Mouse (Mus musculus) erythroid progenitor cell, adult 5-6 weeks (primary cell): Measurements from ENCODE around the gene Pomp. TPM values are rescaled to one million over a fixed set of nuclear protein-coding genes. Genes with fewer than 3 reads are reported as not detected.

Source experiments
- ATAC-seq: replicated peaks from 2 replicates; pipeline ENCODE4 v1.8.0; 2016; ENCODE audit warnings: moderate number of reproducible peaks, mild to moderate bottlenecking, moderate TSS enrichment, inconsistent platforms; ENCODE audit not compliant: poor library complexity, low FRiP score, severe bottlenecking
- total RNA-seq, 2 experiments: library from RNA; stranded (forward) in 1 of 2; stranded (reverse) in 1 of 2; fragments of 150-400 nt in 1 of 2; fragments of 186-747, 209-891 nt in 1 of 2; gene quantifications; 2 replicates each; pipeline versions ENCODE4 v1.2.3 to v1.2.4; 2015 to 2017; ENCODE audit warnings: low replicate concordance in 2 of 2

The Pomp gene
- total RNA-seq, 2 experiments from 2014 or later = 60.7 to 62.5 TPM

DNA sequence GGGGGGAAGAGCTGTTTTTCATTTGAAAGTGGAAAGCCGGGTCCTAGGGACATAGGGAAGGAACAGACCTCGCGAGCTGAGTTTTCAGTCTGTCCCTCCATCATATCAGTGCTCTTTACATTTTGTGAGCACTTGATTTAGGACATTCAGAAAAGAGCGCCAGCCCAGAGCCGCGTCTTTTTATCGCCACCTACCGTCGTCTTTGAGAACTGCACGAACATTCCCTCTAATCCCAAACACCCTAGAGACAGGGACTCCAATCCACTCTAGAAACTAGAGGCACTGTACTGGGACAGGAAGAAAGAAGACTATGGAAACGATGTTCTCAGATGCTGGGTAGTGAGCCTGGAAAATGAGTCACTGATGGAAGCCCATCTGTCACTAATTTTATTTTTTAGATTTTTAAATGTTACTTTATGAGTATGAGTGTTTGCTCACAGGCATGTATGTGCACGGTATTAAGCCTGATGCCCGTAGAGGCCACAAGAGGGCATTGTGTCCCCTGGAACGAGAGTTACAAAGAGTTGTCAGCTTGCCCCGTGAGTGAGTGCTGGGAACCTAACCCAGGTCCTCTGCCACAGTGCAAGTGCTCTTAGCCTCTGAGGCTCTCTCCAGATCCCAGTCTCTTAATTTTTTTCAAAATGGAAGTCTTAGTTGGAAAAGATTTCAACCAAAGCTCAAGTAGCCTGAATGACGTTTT lies 11.9 kb upstream of the Pomp start:
- no peak for ATAC-seq

DNA sequence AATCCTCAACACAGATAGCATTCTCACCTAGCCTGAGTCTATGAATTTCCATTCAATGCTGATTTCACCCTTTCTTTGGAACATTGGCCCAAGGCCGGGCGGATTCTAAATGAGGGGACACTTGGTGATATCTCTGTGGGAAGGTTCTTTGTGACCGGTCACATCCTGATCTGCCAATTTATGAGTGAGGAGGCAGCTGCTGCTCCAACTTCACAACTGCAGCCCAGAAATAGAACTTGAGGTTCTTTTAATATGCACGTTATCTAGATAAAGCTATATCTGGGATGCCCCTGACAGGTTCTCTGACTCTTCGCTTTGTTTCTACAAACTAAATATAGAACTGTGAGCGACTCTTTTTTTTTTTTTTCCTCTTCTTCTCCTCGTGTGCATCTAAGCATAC lies 10.1 kb upstream of the Pomp start:
- ATAC-seq = no peak

DNA sequence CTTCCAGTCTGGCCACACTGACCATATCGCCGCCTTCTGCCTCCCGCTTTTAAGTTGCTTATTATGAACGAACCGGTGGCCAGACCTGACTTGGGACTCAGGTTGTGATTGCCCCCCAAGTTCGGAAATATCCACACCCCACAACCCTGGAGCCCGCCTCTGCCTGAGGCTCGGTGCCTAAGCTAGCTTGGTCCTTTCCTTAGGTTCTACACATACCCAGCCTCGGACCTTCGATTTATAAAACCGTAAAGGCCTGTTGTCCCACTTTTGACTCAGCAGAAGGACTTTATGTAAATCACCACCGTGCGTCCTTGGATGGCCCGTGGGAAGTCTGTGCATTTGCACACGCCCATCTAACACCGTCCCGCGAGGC lies 199 bp upstream of the Pomp start:
- peak; percentile 13; the same call in 1 of the 2 replicates for ATAC-seq

DNA sequence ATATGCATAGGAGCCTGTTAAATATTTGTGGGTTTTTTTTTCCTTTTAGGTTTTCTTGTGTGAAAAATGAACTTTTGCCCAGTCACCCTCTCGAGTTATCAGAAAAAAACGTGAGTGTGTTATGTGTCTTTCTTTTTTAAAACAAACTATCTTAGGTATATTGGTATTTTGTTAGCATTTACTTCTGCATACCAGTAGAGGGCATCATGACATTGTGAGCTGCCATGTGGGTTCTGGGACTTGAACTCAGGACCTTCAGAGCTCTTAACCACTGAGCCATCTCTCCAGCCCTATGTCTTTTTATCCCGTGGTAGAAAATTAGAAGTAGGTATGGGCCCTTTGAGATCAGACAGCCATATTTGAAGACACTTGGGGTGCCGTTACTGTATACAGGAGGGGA lies 8.4 kb downstream of the Pomp start:
- no peak for ATAC-seq

DNA sequence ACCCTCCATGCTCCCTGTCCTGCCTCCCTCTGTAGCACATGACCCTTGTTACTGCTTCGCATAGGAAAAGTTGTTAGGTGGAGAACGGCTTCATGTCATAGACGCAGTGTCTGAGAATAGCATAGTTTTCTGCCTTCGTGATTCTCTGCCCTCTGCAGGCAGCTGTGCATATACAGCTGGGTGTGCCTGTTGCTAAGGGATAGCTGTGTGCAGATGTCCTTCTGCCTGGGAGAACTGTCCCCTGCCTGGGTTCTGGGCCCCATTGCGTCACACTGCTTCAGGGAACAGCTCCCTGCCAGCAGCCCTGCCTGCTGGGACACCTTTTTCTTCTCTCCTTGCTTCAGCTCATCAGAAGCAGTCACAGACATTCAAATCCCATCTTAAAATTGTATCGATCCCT lies 9.3 kb downstream of the Pomp start:
- ATAC-seq = no peak

DNA sequence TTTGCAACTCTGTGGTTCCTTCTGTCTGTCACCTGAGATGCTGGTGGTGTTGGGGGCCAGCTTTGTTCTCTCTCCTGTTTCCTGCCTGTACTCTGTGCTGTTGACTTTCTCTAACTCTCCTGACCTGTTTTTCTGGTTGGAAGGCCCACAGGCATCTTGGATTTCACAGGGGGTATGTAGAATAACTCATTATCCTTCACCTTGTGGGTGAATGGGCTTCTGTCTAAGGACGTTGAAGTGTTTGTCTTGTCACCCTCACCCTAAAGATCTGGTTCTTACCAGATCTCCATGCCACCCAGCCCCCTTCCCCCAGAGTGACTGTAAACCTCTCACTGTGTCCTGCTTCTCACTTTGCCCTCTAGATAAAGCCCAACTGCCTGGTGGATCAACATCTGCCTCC lies 10.0 kb downstream of the Pomp start:
- ATAC-seq = no peak

DNA sequence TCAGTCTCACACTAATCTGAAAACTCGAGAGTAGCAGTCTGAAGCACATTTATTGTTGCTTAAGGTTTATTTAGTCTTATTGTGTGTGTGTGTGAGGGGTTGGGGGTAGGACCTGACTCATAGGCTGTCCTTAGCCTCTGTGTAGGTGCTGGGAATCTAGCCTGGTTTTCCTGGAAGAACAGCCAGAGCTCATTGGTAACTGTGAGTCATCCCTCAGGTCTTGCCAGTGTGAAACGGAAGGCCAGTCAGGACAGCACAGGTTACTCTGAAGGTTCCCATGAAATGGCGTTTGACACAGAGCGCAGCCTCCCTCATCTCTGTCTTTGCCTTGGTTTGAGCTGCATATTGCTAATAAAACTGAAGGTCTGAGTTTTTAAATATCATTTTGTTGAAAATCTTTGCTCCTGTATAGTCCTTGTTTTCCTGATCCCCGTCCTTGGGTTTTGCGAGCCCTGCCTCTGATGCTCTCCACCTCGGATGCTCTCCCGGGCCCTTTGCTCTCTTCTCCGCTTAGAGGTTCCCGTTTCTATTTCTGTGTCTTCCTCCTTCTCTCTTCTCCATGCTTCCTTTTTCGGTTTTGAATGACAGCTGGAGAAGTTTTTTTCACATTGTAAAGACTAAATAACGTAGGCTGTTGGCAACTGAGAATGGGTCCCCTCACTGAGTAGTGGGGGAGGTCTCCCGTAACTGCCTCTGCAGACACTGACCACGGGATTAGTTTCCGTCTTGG lies 11.0 kb downstream of the Pomp start:
- ATAC-seq = no peak

DNA sequence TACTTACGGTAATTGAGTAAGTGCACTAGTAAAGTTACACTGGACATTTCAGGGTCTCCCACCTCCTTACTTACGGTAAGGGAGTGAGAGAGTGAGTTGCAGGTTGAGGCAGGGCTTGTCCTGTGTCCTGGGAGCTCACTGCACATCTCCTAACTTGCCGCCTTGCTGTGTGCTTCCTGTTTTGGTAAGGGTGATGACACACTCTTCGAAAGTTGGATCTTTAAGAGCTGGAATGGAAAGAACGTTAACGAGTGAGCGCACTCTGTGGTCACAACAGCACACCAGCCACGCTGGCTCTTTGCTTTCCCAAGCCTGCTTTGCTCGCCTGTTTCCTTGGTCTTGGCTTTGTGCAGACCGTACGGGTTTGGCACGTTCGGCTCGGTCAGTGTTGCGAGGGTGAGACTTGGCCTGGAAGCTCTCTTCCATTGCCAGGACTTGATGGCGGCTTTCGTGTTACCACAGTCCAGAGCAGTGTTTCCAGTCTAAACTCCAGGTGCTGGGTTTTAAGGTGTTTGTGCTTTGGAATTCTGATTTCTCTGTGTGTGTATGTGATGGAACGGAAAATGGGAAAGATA lies 14.3 kb downstream of the Pomp start:
- no peak for ATAC-seq

DNA sequence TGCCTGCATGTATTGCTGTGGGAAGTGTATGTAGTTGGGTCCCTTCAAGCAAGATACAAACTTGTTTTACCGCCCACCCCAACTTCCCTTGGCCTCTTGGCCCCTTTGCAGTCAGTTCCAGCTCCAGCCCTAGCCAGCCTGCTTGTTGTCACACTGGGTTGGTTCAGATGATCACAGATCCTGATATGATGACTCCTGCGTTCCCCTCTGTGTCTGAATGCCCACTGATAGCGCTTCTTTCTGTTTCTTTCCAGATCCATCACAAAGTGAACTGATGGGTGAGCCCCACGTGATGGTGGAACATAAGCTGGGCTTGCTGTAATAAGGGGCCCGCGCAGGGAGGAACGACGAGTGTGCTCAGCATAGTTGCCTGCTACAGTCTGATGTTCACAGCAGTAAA lies 14.9 kb downstream of the Pomp start:
- no peak for ATAC-seq

DNA sequence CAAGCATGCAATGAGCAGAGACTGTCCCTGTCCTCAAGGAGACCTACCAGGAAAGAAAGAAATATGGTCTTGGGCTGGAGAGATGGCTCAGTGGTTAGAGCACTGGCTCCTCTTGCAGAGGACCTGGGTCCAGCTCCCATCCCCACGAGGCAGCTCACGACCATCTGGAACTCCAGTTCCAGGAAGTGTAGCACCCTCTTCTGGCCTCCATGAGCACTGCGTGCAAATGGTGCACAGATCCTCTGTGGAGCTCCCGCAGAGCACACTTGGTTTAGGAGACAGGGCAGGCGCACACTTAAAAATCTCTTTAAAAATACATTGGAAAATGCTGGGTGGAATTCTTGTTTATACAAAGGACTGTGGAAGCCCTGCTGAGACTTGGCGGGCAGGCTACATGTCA lies 17.3 kb downstream of the Pomp start:
- no peak for ATAC-seq

DNA sequence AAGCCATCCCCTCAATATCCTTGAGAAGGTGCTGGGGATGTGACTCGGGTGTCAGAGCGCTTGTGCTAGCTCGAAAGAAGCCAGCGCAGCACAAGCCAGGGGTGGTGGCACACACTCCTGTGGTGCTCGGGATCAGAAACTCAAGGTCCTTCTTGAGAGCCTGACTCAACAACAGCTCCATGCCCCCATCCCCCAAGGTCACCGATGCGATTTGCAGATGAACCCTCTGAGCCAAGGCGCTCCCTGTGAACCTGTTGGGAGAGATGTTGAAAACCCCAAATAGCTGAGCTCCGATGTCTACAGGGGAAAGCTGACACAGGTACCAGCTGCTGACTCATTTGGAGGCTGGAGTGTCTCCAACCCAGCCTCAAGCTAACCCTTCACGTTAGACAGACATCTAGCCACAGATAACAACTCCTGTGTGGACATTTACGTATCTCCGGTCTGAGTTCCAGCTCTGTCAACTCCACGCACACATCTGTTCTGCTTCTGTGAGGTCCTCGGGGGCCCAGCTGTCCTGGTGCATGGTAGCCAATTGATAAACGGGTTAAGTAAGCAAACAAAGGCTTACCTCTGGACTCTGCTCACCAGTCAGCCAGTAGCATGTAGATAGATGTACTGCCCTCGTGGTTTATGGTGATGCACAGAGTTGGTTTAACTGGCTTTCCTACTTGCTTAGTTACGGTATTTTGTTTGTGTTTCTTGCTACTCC lies 19.9 kb downstream of the Pomp start:
- ATAC-seq = 0 out of 2 replicates have a peak, but pooled peaks have one; percentile 15

DNA sequence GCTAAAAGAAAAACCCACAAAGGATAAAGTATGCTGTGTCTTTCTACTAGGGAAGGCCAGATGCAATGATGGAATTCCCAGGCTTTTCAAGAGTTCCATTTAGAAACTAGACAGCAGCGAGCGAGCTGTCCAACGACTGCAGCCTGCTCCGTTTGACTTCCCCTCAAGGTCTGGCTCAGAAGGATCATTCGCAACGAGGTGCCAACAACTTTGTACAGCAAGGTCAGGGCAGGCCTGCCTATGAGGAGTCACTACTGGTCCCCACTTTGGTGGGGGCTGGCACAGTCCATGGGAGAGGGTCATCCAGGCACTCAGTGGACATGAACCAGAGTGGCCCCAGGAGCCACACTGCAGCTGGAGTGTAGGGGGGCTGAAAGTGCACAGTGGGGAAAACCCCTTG lies 23.3 kb downstream of the Pomp start:
- no peak for ATAC-seq

DNA sequence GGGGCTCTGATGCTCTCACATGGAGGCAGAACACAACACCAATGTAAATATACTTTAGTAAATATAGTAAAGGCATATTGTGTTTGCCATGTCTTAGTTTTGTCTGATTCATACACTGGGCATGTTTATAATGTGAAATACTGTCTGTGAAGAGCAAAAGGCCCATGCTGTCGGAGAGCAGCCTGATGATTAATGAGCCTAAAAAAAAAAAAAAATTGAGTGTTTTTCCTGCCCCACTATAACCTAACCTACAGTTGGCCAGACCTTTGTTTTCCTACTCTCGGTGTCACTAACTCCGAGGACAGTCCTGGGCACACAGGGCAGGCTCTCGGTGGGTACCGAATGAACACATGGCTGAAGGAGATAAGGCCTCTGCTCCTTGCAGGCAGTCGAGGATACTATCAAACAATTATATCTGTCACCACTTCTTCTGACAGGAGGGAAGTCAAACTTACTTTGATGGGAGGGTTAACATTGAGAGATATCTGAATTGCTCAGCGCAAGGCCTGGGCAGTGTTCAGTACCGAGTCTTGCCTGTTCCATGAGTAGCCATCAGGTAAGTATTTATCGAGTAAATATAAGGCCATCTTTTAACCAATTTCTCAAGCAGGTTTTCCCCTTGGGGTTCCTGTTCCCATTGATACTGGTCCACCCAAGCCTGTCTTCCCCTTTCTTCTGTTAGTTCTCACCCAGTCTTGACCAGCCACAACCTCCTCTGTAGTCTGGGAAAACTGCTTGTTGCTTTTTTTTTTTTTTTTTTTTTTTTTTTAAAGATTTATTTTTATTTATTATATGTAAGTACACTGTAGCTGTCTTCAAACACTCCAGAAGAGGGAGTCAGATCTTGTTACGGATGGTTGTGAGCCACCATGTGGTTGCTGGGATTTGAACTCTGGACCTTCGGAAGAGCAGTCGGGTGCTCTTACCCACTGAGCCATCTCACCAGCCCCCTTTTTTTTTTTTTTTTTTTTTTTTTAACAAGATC lies 28.3 kb downstream of the Pomp start:
- peak; percentile 85 for ATAC-seq

DNA sequence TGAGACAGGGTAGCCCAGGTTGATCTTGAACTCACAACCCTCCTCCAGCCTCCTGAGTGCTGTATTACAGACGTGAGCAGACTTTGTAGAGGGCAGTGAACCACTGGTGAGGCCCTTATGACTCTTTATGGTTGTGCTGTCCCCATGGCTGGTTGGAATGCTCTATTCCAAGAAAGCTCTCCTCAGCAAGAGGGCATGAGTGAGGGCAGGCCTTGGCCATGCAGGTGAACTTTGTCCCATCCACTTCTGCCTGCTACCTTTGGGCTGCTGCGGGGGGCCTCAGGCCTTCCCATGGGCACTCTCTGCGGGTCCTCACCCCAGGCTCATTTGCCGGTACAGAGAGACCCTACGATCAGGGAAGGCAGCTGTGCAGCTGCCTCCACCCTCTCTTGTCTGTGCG lies 32.5 kb downstream of the Pomp start:
- ATAC-seq = no peak

DNA sequence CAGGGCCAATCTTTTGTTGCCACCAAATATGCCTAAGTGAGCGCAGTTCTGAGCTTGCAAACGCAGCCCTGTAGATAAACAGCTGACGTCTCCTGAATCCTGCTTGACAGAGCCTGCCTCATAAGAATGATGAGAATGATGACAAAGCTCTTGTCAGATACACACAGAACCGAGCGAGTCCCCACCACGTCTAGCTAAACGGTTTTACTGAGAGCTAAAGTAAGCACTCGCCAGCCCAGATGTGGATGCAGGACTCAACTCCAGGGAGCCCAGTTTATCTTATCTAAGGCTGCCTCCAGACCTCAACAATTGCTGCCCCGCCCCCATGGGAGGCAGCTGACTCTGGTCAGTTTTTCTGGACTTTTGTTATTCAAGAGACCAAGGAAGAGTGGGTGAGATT lies 32.9 kb downstream of the Pomp start:
- ATAC-seq = no peak

DNA sequence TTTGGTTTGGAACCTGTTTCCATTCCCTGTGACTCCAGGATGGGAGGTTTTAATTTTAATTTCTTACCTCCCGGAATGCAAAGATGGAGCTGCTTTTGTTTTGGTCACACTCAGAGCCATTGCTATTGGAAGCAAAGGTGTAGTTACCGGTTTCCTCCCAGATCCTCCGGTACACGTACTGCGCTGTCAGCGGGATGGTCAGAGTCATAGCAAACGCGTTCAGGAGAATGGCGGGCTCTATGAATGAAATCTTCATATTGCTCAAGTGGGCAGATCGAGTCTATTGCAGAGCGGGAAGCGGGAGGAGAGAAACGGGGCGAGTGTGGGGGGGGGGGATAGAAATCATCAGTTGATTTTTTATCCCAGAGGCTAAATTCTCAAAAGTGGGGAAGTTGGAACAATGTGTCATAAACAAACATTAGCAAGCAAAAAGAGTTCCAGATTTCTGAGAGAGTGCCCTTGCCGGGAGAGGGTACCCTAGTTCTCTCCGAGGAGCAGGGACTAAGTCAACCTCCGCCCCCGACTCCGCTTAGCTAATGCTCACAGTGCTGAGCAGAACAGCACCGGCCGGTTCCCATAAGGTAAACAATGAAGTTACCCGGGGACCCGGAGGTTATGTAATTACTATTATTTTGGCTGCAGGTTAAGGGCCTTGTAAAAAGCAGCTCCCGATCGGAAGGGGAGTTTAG lies 33.6 kb downstream of the Pomp start:
- ATAC-seq = peak; percentile 41

DNA sequence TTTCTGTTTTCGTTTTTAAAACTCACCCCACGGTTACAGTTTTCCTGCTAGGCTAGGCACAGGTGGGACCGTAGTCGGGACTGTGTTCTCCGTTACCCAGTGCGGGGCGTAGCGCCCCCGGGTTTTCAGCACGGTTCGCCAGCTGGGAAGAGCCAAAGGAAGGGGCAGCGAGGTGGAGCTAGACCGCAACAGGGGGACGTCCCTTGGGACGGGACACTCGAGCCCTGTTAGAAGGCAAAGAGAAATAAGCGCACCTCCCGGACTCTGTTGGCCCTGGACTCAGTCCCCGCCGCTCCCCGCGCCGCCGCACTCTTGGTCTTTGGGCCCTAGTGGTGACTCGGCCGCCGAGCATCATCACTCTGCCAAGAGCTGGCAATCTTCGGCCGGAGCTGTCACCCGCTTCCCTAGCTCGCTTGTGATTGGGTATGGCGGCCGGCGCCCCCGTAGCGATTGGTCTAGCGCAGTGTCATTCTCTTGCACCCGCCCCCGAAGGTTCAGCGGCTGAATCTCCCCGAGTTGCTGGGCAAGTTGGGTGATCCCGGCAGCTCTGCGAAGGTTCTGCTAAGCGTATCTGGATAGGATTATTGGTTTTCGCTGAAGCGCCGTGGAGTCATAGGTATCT lies 34.3 kb downstream of the Pomp start, which contains the start of gene Slc46a3:
TSS of gene Slc46a3 (minus strand) at position 361 of the 622 bp plus-strand sequence.
- ATAC-seq = peak; percentile 90

DNA sequence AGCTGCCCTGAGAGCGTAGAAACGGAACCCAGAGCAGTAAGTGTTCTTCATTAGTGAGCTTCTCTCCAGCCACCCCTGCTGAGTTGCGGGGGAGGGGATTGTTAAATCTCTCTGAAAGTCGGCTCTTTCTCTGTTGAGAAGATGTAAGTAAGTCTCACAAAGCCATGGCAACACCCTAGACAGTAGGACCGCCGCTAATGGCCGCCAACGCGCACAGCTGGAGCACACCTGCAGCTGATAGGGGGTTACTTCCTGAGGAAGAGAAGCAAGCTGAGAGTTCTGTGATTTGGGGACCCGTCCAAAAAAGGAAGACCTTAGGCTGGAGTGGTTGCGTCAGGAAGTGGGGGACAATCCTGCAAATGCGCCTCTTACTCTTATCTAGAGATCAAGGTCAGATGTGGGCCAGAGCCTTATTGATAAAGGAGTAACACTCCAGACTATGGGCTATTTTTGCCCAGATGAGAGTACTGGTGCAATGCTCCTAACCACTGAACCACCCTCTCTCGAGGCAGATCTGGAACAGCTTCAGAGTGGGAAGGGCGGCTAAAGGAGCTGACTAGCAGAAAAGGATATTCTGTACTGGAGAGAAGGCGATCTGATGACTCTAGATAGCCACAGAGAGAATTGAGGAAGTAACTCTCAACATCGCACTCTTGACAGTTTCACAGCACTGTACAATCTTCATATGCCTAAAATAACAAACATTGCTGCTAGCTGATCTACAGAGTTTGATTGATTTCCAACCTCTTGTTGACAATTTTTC lies 35.4 kb downstream of the Pomp start:
- ATAC-seq = no peak
